ENCODE assay signal across 8 mouse cellular contexts in the genomic region with DNA sequence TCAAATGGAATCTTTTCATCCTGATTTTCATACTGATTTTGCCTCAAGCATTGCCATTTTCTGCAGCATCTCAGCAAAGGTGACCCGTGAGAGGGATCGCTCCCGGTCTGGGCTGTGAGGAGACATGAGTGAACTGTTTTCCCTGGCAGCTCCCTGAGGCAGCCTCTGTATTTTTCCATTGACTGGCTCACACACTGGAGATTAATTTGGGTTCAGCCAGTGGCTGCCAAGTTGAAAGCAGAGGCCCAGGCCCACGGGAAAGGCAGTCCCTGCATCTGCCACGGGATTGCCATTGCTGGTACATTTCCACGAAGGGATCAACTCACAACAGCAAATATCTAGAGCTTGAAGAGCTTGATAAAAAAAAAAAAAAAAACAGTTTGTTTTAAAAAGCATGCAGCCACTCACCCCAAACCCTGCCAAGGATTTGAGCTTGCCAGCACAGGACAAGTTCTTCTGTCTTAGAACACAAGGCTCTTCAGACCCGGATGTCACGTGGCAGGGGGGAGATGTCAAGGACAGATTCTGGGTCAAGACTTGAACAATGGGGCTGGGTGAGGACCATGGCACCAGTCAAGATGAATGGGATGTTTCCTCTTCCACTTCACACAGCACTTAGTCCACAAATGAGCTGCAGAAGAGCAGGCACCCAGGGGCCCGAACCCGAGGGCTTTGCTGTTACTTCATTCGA. TPM values are rescaled to one million over a fixed set of nuclear protein-coding genes. Genes with fewer than 3 reads are reported as not detected.
DNase-seq lines count a peak whose midpoint lies in the region; ATAC-seq and TF ChIP-seq lines count a peak whose summit lies in the region.

No protein-coding gene starts in this region.

- TF ChIP-seq EP300 in ES-Bruce4 (IDR thresholded peaks at IDR 0.05; ENCODE audit: insufficient read depth, low read depth, low read length), result peak; percentile 73
- TF ChIP-seq EP300 in heart, postnatal 0 days (IDR thresholded peaks at IDR 0.05; ENCODE audit: low read depth), result peak; percentile 88

- TF ChIP-seq POLR2A in ES-Bruce4 (IDR thresholded peaks at IDR 0.05; ENCODE audit: insufficient read depth, low read length), result no peak

- 39% methylated on average over 11 of the region's 11 CpGs for WGBS in forebrain, embryonic 11.5 days
- 4% methylated on average over 11 of the region's 11 CpGs for WGBS in heart, postnatal 0 days
- WGBS in liver, embryonic 15.5 days (ENCODE audit: insufficient replicate concordance), result 40% methylated on average over 11 of the region's 11 CpGs
- WGBS in neural tube, embryonic 15.5 days, result 27% methylated on average over 11 of the region's 11 CpGs

- no peak for ATAC-seq in forebrain, embryonic 11.5 days (replicated peaks; ENCODE audit: low FRiP score)
- no peak for ATAC-seq in heart, postnatal 0 days (ENCODE audit: insufficient read depth, low read depth)
- ATAC-seq in liver, embryonic 15.5 days (ENCODE audit: insufficient read depth), result no peak
- ATAC-seq in neural tube, embryonic 15.5 days (ENCODE audit: low FRiP score), result no peak

- H3K4me3 ChIP-seq in ES-Bruce4 (ENCODE audit: low read depth, low read length), result no peak overlapping the region
- H3K4me3 ChIP-seq in forebrain, embryonic 11.5 days (ENCODE audit: low read depth, low read length), result no peak overlapping the region
- H3K4me3 ChIP-seq in heart, postnatal 0 days (ENCODE audit: low read depth, low read length), result peak overlapping the region; percentile 3; the same call in 1 of the 2 replicates
- H3K4me3 ChIP-seq in liver, embryonic 15.5 days (replicated peaks), result no peak overlapping the region
- peak overlapping the region; percentile 37; the same call in 1 of the 2 replicates for H3K4me3 ChIP-seq in neural tube, embryonic 15.5 days (replicated peaks)

- no peak overlapping the region; the same call in 1 of the 2 replicates for H3K9ac ChIP-seq in ES-Bruce4 (ENCODE audit: low read depth, poor library complexity, severe bottlenecking)
- peak overlapping the region; percentile 41 for H3K9ac ChIP-seq in forebrain, embryonic 11.5 days (ENCODE audit: low read length)
- peak overlapping the region; percentile 35; the same call in 1 of the 2 replicates for H3K9ac ChIP-seq in heart, postnatal 0 days (replicated peaks; ENCODE audit: low read depth, low read length)
- H3K9ac ChIP-seq in liver, embryonic 15.5 days, result no peak overlapping the region
- peak overlapping the region; percentile 54 for H3K9ac ChIP-seq in neural tube, embryonic 15.5 days (replicated peaks)

- peaks cover 15% of the 10 kb centered on the region for H3K36me3 ChIP-seq in ES-Bruce4 (ENCODE audit: control insufficient read depth, insufficient read depth, low read length, poor library complexity, severe bottlenecking)
- H3K36me3 ChIP-seq in forebrain, embryonic 11.5 days (ENCODE audit: control insufficient read depth, insufficient read depth, low read length), result no peaks in the 10 kb centered on the region
- H3K36me3 ChIP-seq in heart, postnatal 0 days (replicated peaks; ENCODE audit: control insufficient read depth, insufficient read depth, low read length), result peaks cover 17% of the 10 kb centered on the region
- H3K36me3 ChIP-seq in liver, embryonic 15.5 days (replicated peaks), result peaks cover 34% of the 10 kb centered on the region
- H3K36me3 ChIP-seq in neural tube, embryonic 15.5 days, result peaks cover 4% of the 10 kb centered on the region; the same call in 1 of the 2 replicates

- DNase-seq in adrenal gland, postnatal 10 days, result peak; percentile 81
- no peak for DNase-seq in forebrain, embryonic 11.5 days (ENCODE audit: low spot score)
- peak; percentile 80 for DNase-seq in heart, postnatal 0 days (ENCODE audit: low spot score)
- DNase-seq in kidney, postnatal 36 days, result peak; percentile 88 to 95
- DNase-seq in thymus, postnatal 14 days, result no peak

- TF ChIP-seq CTCF in ES-Bruce4 (IDR thresholded peaks at IDR 0.05; ENCODE audit: low read depth, low read length), result no peak
- no peak for TF ChIP-seq CTCF in heart, postnatal 0 days (IDR thresholded peaks at IDR 0.05; ENCODE audit: low read depth)

- peak overlapping the region; percentile 53; the same call in 1 of the 2 replicates for H3K4me2 ChIP-seq in forebrain, embryonic 11.5 days (ENCODE audit: low read depth, low read length, severe bottlenecking)
- H3K4me2 ChIP-seq in heart, postnatal 0 days (ENCODE audit: low read depth, low read length), result peak overlapping the region; percentile 75
- H3K4me2 ChIP-seq in liver, embryonic 15.5 days, result peak overlapping the region; percentile 46; the same call in 1 of the 2 replicates
- H3K4me2 ChIP-seq in neural tube, embryonic 15.5 days, result peak overlapping the region; percentile 63

- peaks cover 7% of the 10 kb centered on the region for H3K4me1 ChIP-seq in ES-Bruce4 (ENCODE audit: control insufficient read depth, insufficient read depth, low read length)
- peaks cover 31% of the 10 kb centered on the region for H3K4me1 ChIP-seq in forebrain, embryonic 11.5 days (replicated peaks; ENCODE audit: control insufficient read depth, insufficient read depth, low read length)
- H3K4me1 ChIP-seq in heart, postnatal 0 days (ENCODE audit: control insufficient read depth, insufficient read depth), result peaks cover 38% of the 10 kb centered on the region
- H3K4me1 ChIP-seq in liver, embryonic 15.5 days (replicated peaks), result peaks cover 58% of the 10 kb centered on the region
- peaks cover 61% of the 10 kb centered on the region for H3K4me1 ChIP-seq in neural tube, embryonic 15.5 days

- H3K27ac ChIP-seq in ES-Bruce4 (ENCODE audit: insufficient read depth, low read length), result peak overlapping the region; percentile 81
- peak overlapping the region; percentile 92 for H3K27ac ChIP-seq in forebrain, embryonic 11.5 days (ENCODE audit: low read depth, low read length)
- H3K27ac ChIP-seq in heart, postnatal 0 days (ENCODE audit: low read depth), result peak overlapping the region; percentile 98
- H3K27ac ChIP-seq in liver, embryonic 15.5 days (replicated peaks), result peak overlapping the region; percentile 34
- peak overlapping the region; percentile 90 for H3K27ac ChIP-seq in neural tube, embryonic 15.5 days (replicated peaks)

- H3K27me3 ChIP-seq in ES-Bruce4 (ENCODE audit: control insufficient read depth, insufficient read depth, low read length, poor library complexity, severe bottlenecking), result no peaks in the 10 kb centered on the region
- no peaks in the 10 kb centered on the region for H3K27me3 ChIP-seq in forebrain, embryonic 11.5 days (ENCODE audit: control insufficient read depth, insufficient read depth, low read length)
- H3K27me3 ChIP-seq in heart, postnatal 0 days (ENCODE audit: control insufficient read depth, insufficient read depth, low read length), result no peaks in the 10 kb centered on the region
- H3K27me3 ChIP-seq in liver, embryonic 15.5 days, result no peaks in the 10 kb centered on the region
- H3K27me3 ChIP-seq in neural tube, embryonic 15.5 days (replicated peaks), result no peaks in the 10 kb centered on the region

- no peaks in the 10 kb centered on the region; the same call in 1 of the 2 replicates for H3K9me3 ChIP-seq in ES-Bruce4 (replicated peaks; ENCODE audit: control insufficient read depth, insufficient read depth, low read length, poor library complexity, severe bottlenecking)
- no peaks in the 10 kb centered on the region for H3K9me3 ChIP-seq in forebrain, embryonic 11.5 days (ENCODE audit: control insufficient read depth, low read length)
- no peaks in the 10 kb centered on the region for H3K9me3 ChIP-seq in heart, postnatal 0 days (replicated peaks; ENCODE audit: control insufficient read depth, low read length)
- no peaks in the 10 kb centered on the region for H3K9me3 ChIP-seq in liver, embryonic 15.5 days (replicated peaks)
- no peaks in the 10 kb centered on the region for H3K9me3 ChIP-seq in neural tube, embryonic 15.5 days (replicated peaks)

RNA-seq across cellular contexts. Expression of gene Ergic1, which starts 57.2 kb away (rescaled TPM):
- 166 and 167 TPM in 2 replicates for polyA plus RNA-seq in ES-Bruce4 (2011; ENCODE audit: insufficient read depth, insufficient read length, low read depth, missing spikeins)
- total RNA-seq in adrenal gland, postnatal 10 days (2021), result 100 to 1,000 TPM; 137 to 143 TPM
- 139 and 145 TPM in 2 replicates for polyA plus RNA-seq in forebrain, embryonic 11.5 days (2014; fragmentation: Nextera tagmentation; extraction: Ambion mirVana)
- 148 and 152 TPM in 2 replicates for total RNA-seq in heart, postnatal 0 days (2014; rRNA removed; ENCODE audit: low replicate concordance)
- polyA plus RNA-seq in heart, postnatal 0 days (2015; fragmentation: Nextera tagmentation; extraction: Ambion mirVana), result 50.8 and 53.3 TPM in 2 replicates
- polyA plus RNA-seq in liver, embryonic 15.5 days (2015; fragmentation: Nextera tagmentation; extraction: Ambion mirVana), result 33.8 and 35.7 TPM in 2 replicates
- 89.7 and 101 TPM in 2 replicates for polyA plus RNA-seq in neural tube, embryonic 15.5 days (2015; fragmentation: Nextera tagmentation; extraction: Ambion mirVana)

RNA-seq across cellular contexts. Expression of gene Dusp1, which starts 57.8 kb away (rescaled TPM):
- 58.4 and 64.9 TPM in 2 replicates for polyA plus RNA-seq in ES-Bruce4 (2011; ENCODE audit: insufficient read depth, insufficient read length, low read depth, missing spikeins)
- total RNA-seq in adrenal gland, postnatal 10 days (2021), result 10 to 100 TPM; 40.3 to 89.1 TPM
- polyA plus RNA-seq in forebrain, embryonic 11.5 days (2014; fragmentation: Nextera tagmentation; extraction: Ambion mirVana), result 35.7 and 37.6 TPM in 2 replicates
- 105 and 114 TPM in 2 replicates for total RNA-seq in heart, postnatal 0 days (2014; rRNA removed; ENCODE audit: low replicate concordance)
- 23.1 and 24.0 TPM in 2 replicates for polyA plus RNA-seq in heart, postnatal 0 days (2015; fragmentation: Nextera tagmentation; extraction: Ambion mirVana)
- polyA plus RNA-seq in liver, embryonic 15.5 days (2015; fragmentation: Nextera tagmentation; extraction: Ambion mirVana), result 29.6 and 31.2 TPM in 2 replicates
- polyA plus RNA-seq in neural tube, embryonic 15.5 days (2015; fragmentation: Nextera tagmentation; extraction: Ambion mirVana), result 25.0 and 25.8 TPM in 2 replicates

Comparison
In these comparisons a context has a peak if more than half of its experiments do, and no peak if none do; other contexts are left out.
1. H3K27ac ChIP-seq: peak in every context shown above with its lines; median percentile 98 in heart, postnatal 0 days; 92 in forebrain, embryonic 11.5 days; 90 in neural tube, embryonic 15.5 days; 81 in ES-Bruce4; 34 in liver, embryonic 15.5 days.
2. H3K4me3 ChIP-seq: peak in heart, postnatal 0 days (single experiment) and neural tube, embryonic 15.5 days (single experiment); none in ES-Bruce4 (single experiment), forebrain, embryonic 11.5 days (single experiment) and liver, embryonic 15.5 days (single experiment).
3. H3K9ac ChIP-seq: peak in forebrain, embryonic 11.5 days (single experiment), heart, postnatal 0 days (single experiment) and neural tube, embryonic 15.5 days (single experiment); none in ES-Bruce4 (single experiment) and liver, embryonic 15.5 days (single experiment).
4. DNase-seq: peak in adrenal gland, postnatal 10 days (single experiment), heart, postnatal 0 days (single experiment) and kidney, postnatal 36 days (2 of 2); none in forebrain, embryonic 11.5 days (single experiment) and thymus, postnatal 14 days (single experiment).
5. Peak in every context shown above with its lines, with median percentiles within 50 percentile points of each other: H3K4me2 ChIP-seq.